Mouse (Mus musculus) mouse embryonic stem cell (cell line): ENCODE results near the gene Klhl5.

Experiments used
- in situ Hi-C, 2 experiments: fragments of 300-500 bp; cut with MboI; formaldehyde crosslinking; loops; 1 replicate in 1 of 2; 3 replicates in 1 of 2; pipeline ENCODE4 v1.14.3; 2019 to 2020; ENCODE audit warnings: low sequenced_read_pairs in 2 of 2, low pct_unique_long_range_greater_than_20kb in 1 of 2, mixed read lengths in 1 of 2; ENCODE audit not compliant: unreplicated experiment in 1 of 2

Gene Klhl5

GRCm38 (mm10) chr5:65106876-65107772 is at the start of gene Klhl5:
Gene Klhl5, plus strand, starts transcription at chr5:65107539.
- in situ Hi-C loops, result no loop called here

GRCm38 (mm10) chr5:65057596-65057995 is 49.7 kb upstream of the Klhl5 start:
- in situ Hi-C loops, result no loop called here

GRCm38 (mm10) chr5:65059806-65060205 is 47.5 kb upstream of the Klhl5 start:
- in situ Hi-C loops, result no loop called here

GRCm38 (mm10) chr5:65062236-65062635 is 45.1 kb upstream of the Klhl5 start:
- in situ Hi-C loops, result no loop called here

GRCm38 (mm10) chr5:65063266-65063665 is 44.1 kb upstream of the Klhl5 start:
- in situ Hi-C loops, result no loop called here

- in situ Hi-C loops, result no loop called here
Measured at GRCm38 (mm10) chr5:65068166-65068565, 39.2 kb upstream of the Klhl5 start.

- in situ Hi-C loops, result no loop called here
Measured at GRCm38 (mm10) chr5:65069872-65070271, 37.5 kb upstream of the Klhl5 start.

- in situ Hi-C loops, result no loop called here
Measured at GRCm38 (mm10) chr5:65071689-65072118, 35.6 kb upstream of the Klhl5 start.

- in situ Hi-C loops, result no loop called here
Measured at GRCm38 (mm10) chr5:65073247-65073646, 34.1 kb upstream of the Klhl5 start.

- in situ Hi-C loops, result no loop called here
Measured at GRCm38 (mm10) chr5:65074693-65075092, 32.6 kb upstream of the Klhl5 start.

- in situ Hi-C loops, result no loop called here
Measured at GRCm38 (mm10) chr5:65076087-65076486, 31.3 kb upstream of the Klhl5 start.

GRCm38 (mm10) chr5:65076748-65077147 is 30.6 kb upstream of the Klhl5 start:
- in situ Hi-C loops, result no loop called here

- in situ Hi-C loops, result no loop called here
Measured at GRCm38 (mm10) chr5:65078081-65078480, 29.3 kb upstream of the Klhl5 start.

GRCm38 (mm10) chr5:65079881-65080280 is 27.5 kb upstream of the Klhl5 start:
- in situ Hi-C loops, result no loop called here

GRCm38 (mm10) chr5:65081836-65082235 is 25.5 kb upstream of the Klhl5 start:
- in situ Hi-C loops, result no loop called here

- in situ Hi-C loops, result no loop called here
Measured at GRCm38 (mm10) chr5:65086522-65086921, 20.8 kb upstream of the Klhl5 start.

GRCm38 (mm10) chr5:65089707-65090106 is 17.6 kb upstream of the Klhl5 start:
- in situ Hi-C loops, result no loop called here

GRCm38 (mm10) chr5:65091184-65091858 is 16.0 kb upstream of the Klhl5 start:
- in situ Hi-C loops, result no loop called here

- in situ Hi-C loops, result no loop called here
Measured at GRCm38 (mm10) chr5:65091921-65092320, 15.4 kb upstream of the Klhl5 start, which contains the start of gene Tmem156. Gene Tmem156, minus strand, starts transcription at chr5:65092132.

GRCm38 (mm10) chr5:65093769-65094168 is 13.6 kb upstream of the Klhl5 start:
- in situ Hi-C loops, result no loop called here
